Mouse (Mus musculus) spleen, postnatal 14 days (tissue): ENCODE results near the gene Mknk2.

Experiments
- DNase-seq, 2 experiments: peaks; one replicate each; pipeline ENCODE4 v3.0.0; 2021 to 2022; ENCODE audit warnings: low spot score in 2 of 2

Mknk2 gene

GRCm38 (mm10) chr10:80692249-80693165 is 14.6 kb upstream of the Mknk2 start:
- no peak for DNase-seq

GRCm38 (mm10) chr10:80687850-80688249 is 9.9 kb upstream of the Mknk2 start:
- DNase-seq: peak in 1 of 2 experiments; percentile 58

GRCm38 (mm10) chr10:80686617-80687016 is 8.7 kb upstream of the Mknk2 start:
- no peak for DNase-seq

GRCm38 (mm10) chr10:80684984-80685383 is 7.1 kb upstream of the Mknk2 start:
- DNase-seq: no peak

GRCm38 (mm10) chr10:80684214-80684613 is 6.3 kb upstream of the Mknk2 start:
- peak; percentile 76 to 84 for DNase-seq

GRCm38 (mm10) chr10:80683647-80684046 is 5.7 kb upstream of the Mknk2 start:
- no peak for DNase-seq

GRCm38 (mm10) chr10:80682003-80682402 is 4.1 kb upstream of the Mknk2 start:
- DNase-seq: no peak

GRCm38 (mm10) chr10:80680260-80680696 is 2.4 kb upstream of the Mknk2 start:
- no peak for DNase-seq

- no peak for DNase-seq
Observed at GRCm38 (mm10) chr10:80679556-80680259, 1.8 kb upstream of the Mknk2 start.

- DNase-seq: no peak
Observed at GRCm38 (mm10) chr10:80678601-80679377, 877 bp upstream of the Mknk2 start.

GRCm38 (mm10) chr10:80677128-80677875 is 610 bp downstream of the Mknk2 start:
- no peak for DNase-seq

- DNase-seq: peak; percentile 97
Observed at GRCm38 (mm10) chr10:80676198-80676928, 1.5 kb downstream of the Mknk2 start.

- no peak for DNase-seq
Observed at GRCm38 (mm10) chr10:80675405-80676197, 2.3 kb downstream of the Mknk2 start.

GRCm38 (mm10) chr10:80674851-80675404 is 3.0 kb downstream of the Mknk2 start:
- no peak for DNase-seq

- DNase-seq: no peak
Observed at GRCm38 (mm10) chr10:80674161-80674711, 3.7 kb downstream of the Mknk2 start.

GRCm38 (mm10) chr10:80673690-80674089 is 4.2 kb downstream of the Mknk2 start:
- DNase-seq: no peak

GRCm38 (mm10) chr10:80671936-80672690 is 5.8 kb downstream of the Mknk2 start:
- no peak for DNase-seq

GRCm38 (mm10) chr10:80671251-80671650 is 6.7 kb downstream of the Mknk2 start:
- no peak for DNase-seq
